Mouse (Mus musculus) ES-E14 (cell line): ENCODE measurements around the gene Il4i1. TPM values are rescaled to one million over a fixed set of nuclear protein-coding genes. Genes with fewer than 3 reads are reported as not detected.

ENCODE experiments used
- DNase-seq: peaks from one replicate; pipeline ENCODE4 v3.0.0-alpha.2; 2013; ENCODE audit warnings: low read depth, low spot score
- H3K27ac ChIP-seq: 2 replicates; pipeline ENCODE4 v1.5.1; 2012; ENCODE audit warnings: low read depth, mild to moderate bottlenecking, low read length, moderate library complexity, mixed read lengths; ENCODE audit not compliant: poor library complexity, insufficient read depth, severe bottlenecking
- H3K36me3 ChIP-seq: 2 replicates; pipeline ENCODE4 v1.6.1; 2012; ENCODE audit warnings: mild to moderate bottlenecking, low read length, moderate library complexity, mixed read lengths; ENCODE audit not compliant: control insufficient read depth, poor library complexity, insufficient read depth, severe bottlenecking
- H3K4me1 ChIP-seq, 2 experiments: fragments of 150-350 bp in 1 of 2; sonication (generic) in 1 of 2; 2 replicates each; pipeline ENCODE4 v1.6.1; 2012; ENCODE audit warnings: low read length in 2 of 2, mild to moderate bottlenecking in 1 of 2, mixed read lengths in 1 of 2; ENCODE audit not compliant: control insufficient read depth in 2 of 2, insufficient read depth in 2 of 2, poor library complexity in 1 of 2
- H3K4me3 ChIP-seq, 2 experiments: fragments of 150-350 bp in 1 of 2; sonication (generic) in 1 of 2; 2 replicates each; pipeline ENCODE4 v1.5.1; 2012; ENCODE audit warnings: low read length in 2 of 2, low read depth in 1 of 2, mild to moderate bottlenecking in 1 of 2, mixed read lengths in 1 of 2; ENCODE audit not compliant: insufficient read depth in 1 of 2, poor library complexity in 1 of 2, severe bottlenecking in 1 of 2
- H3K9ac ChIP-seq: 2 replicates; pipeline ENCODE4 v1.6.1; 2012; ENCODE audit warnings: low read depth, mild to moderate bottlenecking, low read length, mixed read lengths; ENCODE audit not compliant: poor library complexity, insufficient read depth, severe bottlenecking
- H3K9me3 ChIP-seq: fragments of 150-350 bp; sonication (generic); 2 replicates; pipeline ENCODE4 v1.6.1; 2012; ENCODE audit warnings: low read depth, mild to moderate bottlenecking, low read length; ENCODE audit not compliant: control insufficient read depth, insufficient read depth
- CHD2 ChIP-seq: IDR thresholded peaks from 2 replicates; pipeline ENCODE4 v1.6.1; 2014; ENCODE audit warnings: mild to moderate bottlenecking, low read depth, low read length, inconsistent platforms
- HCFC1 ChIP-seq: IDR thresholded peaks from 2 replicates; pipeline ENCODE4 v1.6.1; 2012; ENCODE audit warnings: low read length, inconsistent platforms, borderline replicate concordance; ENCODE audit not compliant: insufficient read depth
- MAFK ChIP-seq: IDR thresholded peaks from 2 replicates; pipeline ENCODE4 v1.6.1; 2014; ENCODE audit warnings: mild to moderate bottlenecking, low read depth, low read length, inconsistent platforms; ENCODE audit not compliant: insufficient read depth
- ZC3H11A ChIP-seq: IDR thresholded peaks from 2 replicates; pipeline ENCODE4 v1.6.1; 2012; ENCODE audit warnings: low read depth, mild to moderate bottlenecking, inconsistent platforms, low read length, borderline replicate concordance
- ZNF384 ChIP-seq: IDR thresholded peaks from 2 replicates; pipeline ENCODE4 v1.6.1; 2012; ENCODE audit warnings: low read depth, low read length, inconsistent platforms
- in situ Hi-C, 2 experiments: fragments of 600-800 bp; cut with MboI; formaldehyde crosslinking; loops; one replicate each; pipeline ENCODE4 v1.15.1; 2025; ENCODE audit warnings: low sequenced_read_pairs in 2 of 2, inconsistent platforms in 1 of 2; ENCODE audit not compliant: unreplicated experiment in 2 of 2
- total RNA-seq: library from RNA; depleted of rRNA; stranded (reverse); fragments of 300-350 nt; gene quantifications from 2 replicates; pipeline ENCODE4 v1.2.3, GENCODE M21; 2012

Gene Il4i1
- total RNA-seq, 1 experiment = 4.8 TPM

DNA sequence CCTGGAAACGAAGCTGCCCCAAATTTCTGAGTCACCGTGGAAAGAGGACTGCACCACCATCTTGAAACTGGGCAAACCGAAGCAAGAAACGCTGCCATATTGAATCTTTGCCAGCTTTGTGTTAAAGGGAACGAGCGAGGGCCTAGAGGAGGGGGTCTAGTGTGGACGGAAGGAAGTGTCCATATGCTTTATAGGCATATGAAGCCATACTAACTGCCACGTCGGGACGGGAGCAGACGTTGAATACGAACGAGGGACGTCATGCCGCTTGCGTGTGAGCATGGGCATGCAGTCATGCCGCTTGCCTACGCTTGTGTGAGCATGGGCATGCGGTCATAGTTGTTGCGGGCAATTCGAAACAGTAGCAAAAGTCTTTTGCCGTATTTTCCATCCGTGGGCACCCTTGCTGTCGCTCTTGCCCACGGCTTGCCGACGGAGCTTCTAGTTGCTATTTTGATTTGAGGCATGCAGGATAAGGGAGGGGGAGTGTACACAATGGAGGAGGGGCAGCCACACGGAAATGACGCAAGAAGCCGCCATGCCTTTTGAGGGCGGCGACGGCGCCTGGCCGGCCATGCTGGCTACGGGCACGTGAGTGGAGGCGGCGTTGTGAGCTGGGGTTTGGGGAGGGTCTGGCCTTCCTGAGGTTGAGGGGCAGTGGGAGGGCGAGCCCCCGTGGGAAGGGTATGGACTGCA lies 33.4 kb downstream of the Il4i1 start:
- 0 out of 2 replicates have a peak, but pooled peaks have one; percentile 4 for TF ChIP-seq CHD2
- TF ChIP-seq HCFC1 = peak; percentile 90
- no peak for TF ChIP-seq ZC3H11A
- TF ChIP-seq ZNF384 = no peak
- 0 out of 2 replicates have a peak, but pooled peaks have one; percentile 14 for TF ChIP-seq MAFK
- DNase-seq = peak; percentile 88
- in situ Hi-C loops = no loop called here
- H3K27ac ChIP-seq = peak overlapping the region; percentile 97
- peak overlapping the region; percentile 93 for H3K9ac ChIP-seq
- H3K36me3 ChIP-seq = peaks cover 21% of the 10 kb centered on the region
- H3K4me1 ChIP-seq = peaks cover 0 to 23% of the 10 kb centered on the region in 2 experiments; a peak in 2 of 4 replicates
- H3K9me3 ChIP-seq = no peaks in the 10 kb centered on the region
- peak overlapping the region; percentile 85 to 86 for H3K4me3 ChIP-seq

DNA sequence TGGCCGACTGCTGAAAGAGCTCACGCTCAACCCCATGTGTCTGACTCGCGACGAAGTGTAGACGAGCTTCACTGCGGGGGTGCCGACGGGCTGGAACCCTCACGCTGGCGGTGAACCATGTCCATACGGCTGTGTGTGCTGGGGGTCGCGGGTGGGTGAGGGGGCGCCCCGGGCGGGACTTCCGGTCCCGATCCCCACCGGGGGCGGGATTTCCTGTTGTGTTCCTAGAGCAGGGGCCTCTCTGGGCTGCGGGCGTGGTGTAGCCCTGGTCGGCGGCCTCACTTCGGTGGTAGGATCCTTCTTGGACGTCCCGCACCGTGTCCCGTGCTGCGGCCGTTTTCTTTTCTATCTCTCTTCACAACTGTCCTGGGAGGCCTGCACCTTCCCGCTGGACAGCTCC lies 34.0 kb downstream of the Il4i1 start:
- Histone ChIP-seq H3K9ac (peak overlapping the region; percentile 93), H3K9me3 (no peaks in the 10 kb centered on the region), H3K36me3 (peaks cover 16% of the 10 kb centered on the region), H3K4me1 (peaks cover 0 to 24% of the 10 kb centered on the region in 2 experiments; a peak in 2 of 4 replicates), H3K4me3 (peak overlapping the region; percentile 85 to 86), H3K27ac (peak overlapping the region; percentile 97)
- no peak for TF ChIP-seq ZC3H11A
- TF ChIP-seq CHD2 = 0 out of 2 replicates have a peak, but pooled peaks have one; percentile 4
- DNase-seq = peak; percentile 53
- in situ Hi-C loops = no loop called here

DNA sequence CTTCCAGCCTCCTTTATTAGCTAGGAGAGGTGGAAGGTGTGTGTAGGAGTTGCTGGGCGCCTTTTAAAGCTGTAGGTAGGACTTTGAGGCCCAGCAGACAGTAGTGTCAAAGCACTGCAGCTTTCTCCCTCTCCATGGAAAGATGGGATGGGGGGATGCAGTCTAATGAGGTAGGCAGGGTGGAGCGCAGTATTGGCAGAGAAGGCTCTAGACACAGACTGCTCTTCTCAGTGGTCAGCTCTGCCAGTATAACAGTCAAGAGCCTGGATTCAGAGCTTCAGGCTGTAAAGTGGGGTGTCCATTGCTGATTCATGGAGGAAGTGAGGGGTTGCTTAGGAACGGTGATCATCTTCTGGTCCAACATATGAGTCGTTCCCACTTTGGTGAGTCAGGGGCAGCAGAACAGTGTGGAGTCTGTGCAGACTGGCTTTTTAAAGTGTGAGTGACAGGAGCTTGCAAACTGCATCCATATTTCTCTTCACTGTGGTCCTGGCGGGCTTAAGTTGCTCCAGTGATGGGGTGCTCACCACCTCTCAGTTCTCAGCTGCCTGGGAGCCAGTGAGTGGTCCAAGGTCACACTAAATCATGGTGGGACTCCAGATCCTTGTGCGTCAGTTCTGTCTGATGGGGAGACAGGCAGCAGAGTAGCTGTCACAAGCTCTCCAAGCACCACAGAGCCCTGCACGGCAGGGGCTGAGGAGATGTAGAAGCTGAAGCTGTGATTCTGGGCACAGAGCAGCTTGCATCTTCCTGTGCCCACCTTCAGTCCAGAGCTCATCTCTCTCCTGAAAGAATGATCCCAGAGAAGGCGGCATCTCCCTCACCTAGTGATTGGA lies 34.8 kb downstream of the Il4i1 start:
- no peak for DNase-seq
- H3K4me3 ChIP-seq = peak overlapping the region; percentile 85 to 86
- peaks cover 7% of the 10 kb centered on the region; the same call in 1 of the 2 replicates for H3K36me3 ChIP-seq
- no peak overlapping the region for H3K27ac ChIP-seq
- in situ Hi-C loops = no loop called here
- H3K9me3 ChIP-seq = no peaks in the 10 kb centered on the region
- TF ChIP-seq ZNF384 (no peak), CHD2 (no peak), MAFK (no peak), ZC3H11A (no peak), HCFC1 (no peak)
- peak overlapping the region; percentile 93 for H3K9ac ChIP-seq
- peaks cover 2 to 26% of the 10 kb centered on the region in 2 experiments; a peak in 3 of 4 replicates for H3K4me1 ChIP-seq

DNA sequence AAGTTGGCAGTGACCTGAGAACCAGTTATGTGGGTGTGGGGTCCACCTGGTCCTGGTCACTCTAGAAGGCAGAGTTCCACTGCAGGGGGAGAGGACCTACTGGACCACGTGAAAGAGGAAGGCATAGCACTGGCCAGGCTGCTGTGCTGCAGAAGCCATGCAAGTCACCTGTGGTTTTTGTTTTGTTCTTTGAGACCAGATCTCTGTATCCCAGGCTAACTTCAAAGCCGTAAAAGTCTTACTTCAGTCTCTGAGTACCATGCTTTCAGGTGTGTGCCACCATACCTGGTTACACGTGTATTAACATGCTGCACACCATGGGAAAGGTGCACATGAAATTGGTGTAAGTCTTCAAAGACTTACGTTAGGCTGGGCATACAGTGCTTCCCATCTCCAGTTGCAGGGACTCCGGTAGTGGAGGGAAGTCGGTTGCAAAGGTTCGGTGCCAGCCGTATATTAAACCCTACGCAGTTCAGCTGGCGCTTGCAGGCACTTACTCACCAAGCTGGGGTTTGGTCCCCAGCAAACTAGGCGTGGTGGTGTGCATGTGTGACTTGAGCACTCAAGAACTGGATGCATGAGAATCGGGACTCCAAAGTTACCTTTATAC lies 35.5 kb downstream of the Il4i1 start:
- Histone ChIP-seq H3K4me3 (no peak overlapping the region), H3K9me3 (no peaks in the 10 kb centered on the region), H3K36me3 (peaks cover 2% of the 10 kb centered on the region; the same call in 1 of the 2 replicates), H3K4me1 (peaks cover 2 to 29% of the 10 kb centered on the region in 2 experiments), H3K27ac (no peak overlapping the region), H3K9ac (no peak overlapping the region; the same call in 1 of the 2 replicates)
- no peak for DNase-seq
- no peak for TF ChIP-seq CHD2
- TF ChIP-seq ZNF384 = no peak
- TF ChIP-seq HCFC1 = no peak
- no peak for TF ChIP-seq ZC3H11A
- no peak for TF ChIP-seq MAFK
- in situ Hi-C loops = no loop called here
